Mouse (Mus musculus): Measurements from ENCODE around the gene Pi4kb.

The Pi4kb gene

DNA sequence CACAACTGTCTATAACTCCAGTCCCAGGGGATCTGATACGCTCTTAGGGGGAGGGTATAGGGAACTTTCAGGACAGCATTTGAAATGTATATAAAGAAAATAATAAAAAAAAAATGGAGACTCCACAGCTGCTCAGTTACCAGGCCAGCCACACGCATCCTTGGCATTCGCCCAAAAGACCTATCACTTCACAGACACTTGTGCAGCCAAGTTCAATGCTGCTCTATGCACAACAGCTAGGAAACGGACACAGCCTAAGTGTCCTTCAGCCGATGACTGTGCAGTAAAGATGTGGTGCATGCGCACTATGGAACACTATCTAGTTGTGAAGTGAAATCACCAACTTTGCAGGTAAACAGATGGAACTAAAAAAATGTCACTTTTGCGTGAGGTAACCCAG is 81.7 kb downstream of the Pi4kb start:
- DNase-seq (ENCODE audit: low spot score) = no peak
